Mouse (Mus musculus) skeletal muscle tissue, adult 2 months (tissue): ENCODE results near the gene Stard7.
A peak's percentile ranks its signal among the peaks of the same experiment; 100 is the strongest.
"Not testable (repeated sequence)": the region's sequence is repeated elsewhere in the genome, so short reads cannot be mapped to it uniquely, and the experiment has no call there.

Source experiments
- DNase-seq: peaks from one replicate; pipeline ENCODE4 v3.0.0-alpha.2; 2012; ENCODE audit warnings: low read depth, low spot score

Stard7 gene

DNA sequence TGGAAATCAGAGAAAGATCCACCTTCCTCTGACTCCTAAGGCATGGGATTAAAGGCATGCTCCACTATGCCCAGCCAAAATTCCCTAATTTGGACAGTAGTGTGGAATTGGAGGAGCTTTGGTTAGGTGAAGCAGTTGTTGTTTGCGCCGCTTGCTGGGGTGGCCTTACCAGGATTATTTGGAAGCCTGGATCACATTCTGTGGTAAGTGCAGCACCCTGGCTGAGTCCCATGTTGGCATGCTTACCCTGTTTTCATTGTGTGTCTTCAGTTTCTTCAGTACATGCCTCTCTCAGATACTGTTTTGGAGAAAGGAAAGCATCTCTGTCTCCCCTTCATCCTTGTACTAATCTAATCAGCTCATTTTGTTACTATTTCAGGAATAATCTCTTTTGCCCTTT lies 4.6 kb downstream of the Stard7 start:
- peak; percentile 55 for DNase-seq

DNA sequence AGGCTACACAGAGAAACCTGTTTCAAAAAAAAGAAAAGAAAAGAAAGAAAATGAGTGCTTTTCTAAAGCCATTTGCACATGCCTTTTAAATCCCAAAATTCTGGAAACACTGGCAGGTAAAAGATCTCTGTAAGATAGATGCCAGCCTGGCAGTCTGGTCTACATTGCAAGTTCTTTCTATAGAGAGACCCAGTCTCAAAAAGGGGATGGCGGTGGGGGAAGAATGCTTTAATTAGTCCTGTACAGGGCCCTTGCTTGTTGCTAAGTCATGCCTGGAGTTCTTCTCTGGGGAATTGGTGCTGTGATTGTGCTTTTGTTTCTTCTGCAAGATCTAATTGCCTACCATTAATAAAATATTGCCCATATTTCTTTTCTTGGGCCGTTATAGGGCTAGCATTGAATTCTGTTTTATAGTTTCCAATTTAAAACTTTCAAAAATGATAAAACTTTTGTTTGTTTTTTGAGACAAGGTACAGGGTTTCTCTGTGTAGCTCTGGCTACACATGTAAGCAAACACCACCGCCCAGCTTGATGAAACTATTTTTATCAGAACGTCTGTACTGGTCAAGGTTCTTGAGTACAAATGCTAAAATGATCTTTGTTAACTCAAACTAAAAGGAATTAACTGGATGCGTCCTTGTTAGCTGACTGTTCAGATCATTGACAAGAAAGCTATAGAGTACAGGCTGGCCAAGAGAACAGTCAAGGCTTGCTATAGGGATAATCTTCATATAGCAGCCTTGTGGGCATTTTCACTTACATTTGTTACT lies 5.7 kb downstream of the Stard7 start:
- DNase-seq: no peak

DNA sequence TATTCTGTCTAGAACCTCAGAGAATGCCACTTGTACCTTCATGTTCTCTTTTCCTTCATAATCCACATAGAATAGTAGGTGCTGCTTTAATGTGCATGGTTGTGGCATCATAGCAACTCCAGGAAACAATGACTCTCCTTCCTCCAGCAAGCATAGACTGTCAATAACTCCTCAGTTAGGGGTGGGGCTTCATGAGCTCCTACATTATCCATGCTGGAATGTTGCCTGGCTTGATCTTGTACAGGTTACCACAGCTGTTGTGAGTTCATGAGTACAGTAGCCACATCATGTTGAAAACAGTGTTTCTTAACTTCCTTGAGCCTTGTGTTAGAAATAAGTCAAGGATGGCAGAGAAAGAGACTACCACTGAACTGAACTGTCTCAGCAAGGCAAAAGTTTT lies 8.1 kb downstream of the Stard7 start:
- no peak for DNase-seq

DNA sequence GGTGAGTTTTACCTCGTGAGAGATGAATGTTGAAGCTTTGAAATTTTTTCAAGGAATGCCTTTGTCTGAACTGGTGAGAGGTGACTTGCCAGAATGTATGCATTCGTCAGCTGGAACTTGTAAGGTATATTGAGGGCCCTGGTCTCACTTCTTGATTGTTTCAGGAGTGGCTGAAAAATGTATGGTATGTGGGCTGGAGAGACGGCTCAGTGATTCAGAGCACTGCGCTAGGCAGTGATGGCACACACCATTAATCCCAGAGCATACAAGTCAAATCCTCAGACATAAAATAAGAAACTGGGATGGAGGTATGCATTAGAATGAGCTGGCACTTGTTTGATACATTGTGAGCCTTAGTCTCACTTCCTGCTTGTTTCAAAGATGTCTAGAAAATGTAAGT lies 22.2 kb downstream of the Stard7 start:
- DNase-seq: no peak

DNA sequence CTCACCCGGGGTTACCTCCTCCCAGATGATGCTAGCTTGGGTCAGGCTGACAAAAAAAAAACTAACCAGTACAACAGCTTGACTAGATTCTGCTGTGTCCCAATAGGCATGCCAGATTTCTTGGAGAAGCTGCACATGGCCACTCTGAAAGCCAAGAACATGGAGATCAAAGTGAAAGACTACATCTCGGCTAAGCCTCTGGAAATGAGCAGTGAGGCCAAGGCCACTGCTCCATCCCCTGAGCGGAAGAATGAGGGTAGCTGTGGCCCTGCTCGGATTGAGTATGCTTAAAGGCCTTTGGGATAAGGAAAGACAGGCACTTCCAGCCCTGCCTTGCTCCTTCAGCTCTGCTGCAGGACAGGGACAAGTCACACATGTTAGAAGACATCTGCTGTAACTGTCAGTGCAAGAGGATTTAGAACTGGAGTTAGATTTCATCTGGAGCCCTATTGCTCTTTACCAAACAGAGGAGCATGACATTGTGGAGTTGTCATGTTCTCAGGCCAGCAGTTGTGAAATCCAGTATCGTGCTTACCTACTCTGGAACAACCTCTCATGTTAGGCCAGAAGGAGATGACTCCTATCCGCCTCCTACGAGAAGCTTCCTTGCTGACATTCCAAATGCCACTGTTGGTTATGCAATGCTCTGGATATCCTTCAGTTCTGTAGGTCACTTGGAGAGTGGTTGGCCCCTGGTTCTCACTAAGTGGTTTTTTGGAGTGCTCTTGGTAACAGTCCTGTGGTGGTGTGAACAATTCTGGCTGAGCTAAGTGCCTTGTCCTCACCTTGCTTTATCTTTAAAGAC lies 27.2 kb downstream of the Stard7 start:
- peak; percentile 87 for DNase-seq

DNA sequence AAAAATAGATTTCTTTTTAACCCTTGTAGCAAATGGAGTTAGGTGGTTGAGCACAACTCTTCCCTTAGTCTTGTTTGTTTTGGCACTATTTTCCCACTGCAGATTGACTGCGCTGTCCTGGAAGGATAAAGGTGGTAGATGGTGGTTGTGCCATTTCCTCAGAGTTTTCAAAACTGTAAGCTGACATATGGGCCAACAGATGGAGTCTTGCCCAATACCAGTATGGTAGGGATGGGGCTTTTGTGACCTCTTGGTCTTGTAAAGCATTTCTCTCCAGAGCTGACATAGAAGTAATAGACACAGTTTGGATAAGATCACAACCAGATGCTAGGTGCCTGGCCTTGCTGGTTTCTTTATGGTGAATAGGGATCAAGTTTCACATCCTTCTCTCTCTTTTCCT lies 28.0 kb downstream of the Stard7 start:
- DNase-seq: no peak

DNA sequence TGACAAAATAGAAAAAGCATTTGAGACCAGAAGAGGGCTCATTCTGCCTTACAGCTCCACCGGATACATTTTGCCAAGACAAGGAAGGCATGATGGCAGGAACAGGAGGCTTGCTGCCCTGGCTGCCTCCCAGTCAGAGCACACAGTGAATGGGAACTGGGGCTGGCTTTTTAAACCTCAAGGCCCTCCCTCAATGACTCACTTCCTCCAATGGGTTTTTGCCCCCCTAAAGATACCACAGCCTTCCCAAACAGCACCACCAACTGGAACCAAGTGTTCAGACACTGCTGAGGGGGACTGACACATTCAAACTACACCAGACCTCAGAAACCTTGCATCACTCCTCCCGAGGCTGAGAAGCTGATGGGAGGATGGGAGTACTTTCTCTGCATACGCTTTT lies 30.7 kb downstream of the Stard7 start:
- no peak for DNase-seq

DNA sequence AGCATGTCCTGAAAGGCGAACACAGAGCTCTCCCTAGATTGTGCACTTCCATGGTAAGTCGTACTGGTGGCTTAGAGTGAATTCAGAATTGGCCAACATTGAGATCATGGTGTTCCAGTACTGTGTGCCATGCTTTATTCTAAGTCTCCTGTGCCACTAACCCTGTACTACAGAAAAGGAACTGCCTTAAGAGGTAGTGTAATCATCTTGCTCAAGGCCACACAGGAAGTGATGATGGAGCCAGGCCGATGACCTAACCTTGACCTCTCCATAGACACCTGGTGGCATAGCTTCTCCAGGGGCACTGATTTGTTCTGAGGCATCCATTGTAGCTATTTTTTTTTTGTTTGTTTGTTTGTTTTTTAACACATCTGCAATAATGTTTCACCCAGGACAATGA lies 31.9 kb downstream of the Stard7 start:
- no peak for DNase-seq

DNA sequence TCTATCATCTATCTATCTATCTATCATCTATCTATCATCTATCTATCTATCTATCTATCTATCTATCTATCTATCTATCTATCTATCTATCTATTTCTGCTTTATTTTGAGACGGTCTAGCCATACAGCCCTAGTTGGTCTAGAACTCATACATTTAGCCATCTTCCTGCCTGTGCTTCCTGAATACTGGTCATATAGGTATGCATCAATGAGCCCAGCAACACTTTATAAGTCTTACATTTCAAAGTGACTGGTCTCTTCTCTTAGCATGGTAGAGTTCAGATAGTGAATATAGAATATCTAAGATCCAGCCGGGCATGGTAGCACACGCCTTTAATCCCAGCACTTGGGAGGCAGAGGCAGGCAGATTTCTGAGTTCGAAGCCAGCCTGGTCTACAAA lies 34.2 kb downstream of the Stard7 start:
- not testable (repeated sequence) for DNase-seq

DNA sequence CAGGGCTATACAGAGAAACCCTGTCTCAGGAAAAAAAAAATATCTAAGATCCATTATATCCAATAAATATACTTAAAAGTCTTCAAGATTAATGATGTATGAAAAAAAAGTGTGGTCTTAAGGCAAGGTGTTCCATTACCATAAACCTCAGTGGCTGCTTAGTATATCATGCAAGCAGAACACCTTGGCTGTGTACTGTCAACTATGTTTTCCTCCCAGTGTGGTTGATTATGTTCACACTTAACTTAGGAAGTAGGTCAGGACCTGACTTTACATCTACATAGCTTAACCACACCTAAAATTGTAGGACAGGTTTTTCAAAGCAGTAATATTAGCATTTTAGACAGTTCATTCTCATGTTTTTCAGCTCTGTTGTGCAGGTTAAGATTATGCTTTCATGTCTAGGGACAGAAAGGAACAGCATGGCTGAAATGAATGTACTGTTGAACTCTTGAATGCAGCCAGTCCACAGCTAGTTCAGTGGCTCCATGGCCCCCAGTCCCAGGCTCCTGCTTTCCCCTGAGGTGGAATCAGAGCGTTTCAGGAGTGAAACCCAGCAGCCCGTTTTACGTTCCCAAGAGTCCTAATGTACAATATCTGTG lies 34.7 kb downstream of the Stard7 start:
- DNase-seq: no peak

DNA sequence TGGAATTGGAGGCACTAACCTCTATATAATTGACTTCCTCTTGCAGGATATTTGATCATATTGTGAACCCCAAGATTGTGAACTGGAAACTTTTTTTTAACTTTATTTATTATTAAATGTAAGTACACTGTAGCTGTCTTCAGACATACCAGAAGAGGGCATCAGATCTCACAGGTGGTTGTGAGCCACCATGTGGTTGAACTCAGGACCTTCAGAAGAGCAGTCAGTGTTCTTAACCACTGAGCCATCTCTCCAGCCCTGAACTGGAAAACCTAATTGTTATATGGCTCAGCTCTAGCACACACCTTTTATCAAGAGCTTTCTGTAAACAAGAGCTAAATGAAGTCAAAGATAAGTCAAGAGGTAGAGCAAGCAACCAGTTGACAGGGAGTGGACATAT lies 36.1 kb downstream of the Stard7 start:
- no peak for DNase-seq

DNA sequence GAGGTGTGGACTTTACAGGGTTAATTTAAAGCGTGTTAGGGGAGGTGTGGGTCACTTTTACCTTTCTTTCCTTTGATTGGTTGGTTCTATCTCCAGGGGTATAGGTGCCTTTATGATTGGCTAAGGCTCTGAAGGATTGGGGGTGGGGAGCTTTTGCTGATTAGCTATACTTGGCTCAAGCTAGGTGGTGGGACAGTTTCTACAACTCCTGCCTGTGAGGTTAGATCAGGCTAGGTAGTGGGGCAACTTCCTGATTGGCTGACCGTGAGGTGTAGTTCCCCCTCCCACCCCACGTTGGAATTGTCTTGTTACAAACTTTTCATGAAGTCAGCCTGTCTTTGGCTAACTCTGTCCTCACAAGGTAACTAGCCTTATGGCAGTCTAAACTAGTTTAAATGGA lies 37.2 kb downstream of the Stard7 start:
- no peak for DNase-seq

DNA sequence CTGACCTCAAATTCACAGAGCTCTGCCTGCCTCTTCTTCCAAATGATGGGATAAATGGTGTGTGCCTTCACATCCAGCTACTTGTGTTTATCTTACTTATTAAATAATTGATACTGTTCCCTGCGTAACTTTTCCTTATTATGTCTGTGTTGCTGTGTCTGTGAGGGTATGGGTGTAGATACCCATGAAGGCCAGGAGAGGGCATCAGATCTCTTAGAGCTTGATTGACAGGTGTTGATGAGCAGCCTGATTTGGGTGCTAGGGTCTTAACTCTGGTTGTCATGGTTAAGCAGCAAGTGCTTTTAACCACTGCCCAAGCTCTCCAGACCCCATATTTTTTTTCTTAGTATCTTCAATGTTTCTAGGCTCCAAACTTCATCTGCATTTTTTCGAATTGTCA lies 38.6 kb downstream of the Stard7 start:
- DNase-seq: no peak

DNA sequence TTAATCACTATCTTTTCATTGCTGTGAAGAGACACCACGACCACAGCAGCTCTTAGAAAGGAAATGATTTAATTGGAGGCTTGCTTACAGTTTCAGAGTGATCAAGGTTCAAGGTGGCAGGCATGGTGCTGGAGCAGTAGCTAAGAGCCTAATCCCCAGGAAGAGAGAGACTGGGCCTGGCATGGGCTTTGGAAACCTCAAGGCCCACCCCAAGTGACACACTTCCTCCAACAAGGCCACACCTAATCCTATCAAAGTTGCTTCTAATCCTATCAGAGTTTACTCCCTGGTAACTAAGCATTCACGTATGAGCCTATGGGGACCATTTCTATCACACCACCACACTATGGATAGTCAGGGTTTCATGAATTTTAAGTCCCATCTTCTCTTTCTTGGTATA lies 40.2 kb downstream of the Stard7 start:
- DNase-seq: no peak

DNA sequence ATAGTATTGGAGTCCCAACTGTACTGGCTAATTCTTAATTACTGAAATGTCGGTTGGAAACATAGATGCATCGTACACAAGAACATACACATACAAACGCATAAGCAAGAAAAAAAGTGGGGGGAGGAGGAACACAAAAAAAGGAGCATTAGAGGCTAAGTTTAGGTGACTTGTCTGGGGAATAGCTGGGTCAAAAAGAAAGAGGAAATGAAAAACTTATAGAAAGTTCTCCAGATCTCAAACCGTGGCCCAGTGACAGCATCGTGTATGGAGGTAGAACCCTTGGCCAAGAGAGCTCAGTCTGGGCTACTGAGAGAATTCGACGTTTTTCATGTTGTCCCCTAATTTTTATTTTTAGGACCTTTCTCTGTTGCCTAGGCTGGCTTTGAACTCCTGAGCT lies 40.7 kb downstream of the Stard7 start:
- DNase-seq: no peak

DNA sequence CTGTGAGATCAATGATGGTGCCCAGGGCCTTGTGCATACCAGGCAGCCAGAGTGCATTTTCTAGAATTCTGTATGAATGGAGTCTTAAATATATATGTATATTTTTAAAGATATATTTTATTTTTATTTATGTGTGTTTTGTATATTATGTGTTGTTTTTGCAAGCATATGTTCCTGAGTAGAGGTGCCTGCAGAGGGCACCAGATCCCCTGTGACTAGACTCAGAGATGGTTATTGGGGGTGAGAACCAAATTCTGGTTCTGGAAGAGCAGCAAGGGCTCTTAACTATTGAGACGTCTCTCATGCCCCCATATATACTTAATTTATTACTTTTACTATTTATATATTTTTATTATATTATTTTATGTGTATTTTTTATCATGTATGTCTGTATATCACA lies 41.2 kb downstream of the Stard7 start:
- no peak for DNase-seq

DNA sequence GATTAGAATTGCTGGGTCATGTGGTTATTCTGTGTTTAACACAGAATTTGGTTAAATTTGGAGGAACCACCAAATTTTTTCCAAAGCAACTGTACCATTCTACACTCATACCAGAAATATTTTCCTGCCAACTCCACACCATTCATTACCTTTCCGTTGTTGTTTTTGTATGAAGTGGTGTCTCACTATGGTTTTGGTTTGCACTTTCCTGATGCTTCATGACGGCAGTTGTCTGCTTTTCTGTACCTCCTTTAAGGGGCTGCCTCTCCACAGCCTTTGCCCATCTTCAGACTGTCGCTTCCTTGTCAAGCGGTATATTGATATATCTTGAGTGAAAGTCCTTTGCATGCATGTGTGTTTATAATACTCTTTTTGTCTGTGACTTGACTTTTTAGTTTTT lies 42.8 kb downstream of the Stard7 start:
- no peak for DNase-seq

DNA sequence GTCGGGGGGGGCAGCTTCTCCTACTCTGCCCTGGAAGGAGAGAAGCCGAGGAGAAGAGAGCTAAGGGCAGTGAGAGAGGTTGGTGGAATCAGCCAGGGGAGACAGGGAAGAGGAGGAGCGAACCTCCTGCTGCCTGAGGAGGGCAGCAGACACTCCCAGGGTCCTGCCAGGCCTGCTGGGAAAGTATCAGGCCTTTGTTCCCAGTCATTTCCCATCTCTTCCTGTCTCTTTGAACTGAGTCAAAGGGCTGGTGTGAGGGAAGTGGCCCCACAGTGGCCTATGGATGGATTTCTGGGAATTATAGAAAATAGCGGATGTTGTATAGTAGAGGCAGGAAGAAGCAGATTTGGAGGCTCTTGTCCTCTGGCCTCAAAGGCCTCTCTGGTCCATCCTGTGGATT lies 43.9 kb downstream of the Stard7 start:
- no peak for DNase-seq

DNA sequence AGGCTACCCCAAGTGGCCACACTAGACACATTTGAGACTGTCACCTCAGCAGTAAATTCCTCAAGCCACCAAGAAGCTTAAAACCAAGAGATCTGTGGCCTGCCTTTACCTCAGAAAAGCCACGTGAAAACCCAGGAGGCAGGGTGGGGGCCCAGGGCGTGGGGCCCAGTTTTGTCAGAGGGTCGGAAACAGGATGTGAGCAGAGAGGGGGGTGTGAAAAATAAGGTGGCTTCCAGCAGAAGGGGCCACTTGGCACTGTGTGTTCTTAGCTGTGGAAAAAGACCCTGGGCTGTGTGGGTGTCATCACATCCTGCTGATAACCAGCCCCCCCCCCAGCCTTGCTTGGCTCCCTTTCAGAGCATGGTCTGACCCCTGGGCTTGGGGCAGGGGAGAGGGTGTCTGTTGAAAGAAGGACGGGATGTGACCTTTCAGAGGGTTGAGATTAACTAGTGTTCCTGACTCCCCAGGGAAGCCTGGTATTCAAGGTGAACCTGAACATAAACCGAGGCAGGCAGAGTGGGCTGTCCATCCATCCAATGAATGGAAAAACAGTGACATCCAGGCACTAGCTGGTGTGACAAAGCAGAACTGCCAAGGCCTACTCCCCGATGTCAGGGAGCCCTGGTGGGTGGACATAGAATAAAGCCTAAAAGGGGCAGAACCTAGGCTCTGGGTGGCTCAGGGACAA lies 44.6 kb downstream of the Stard7 start:
- no peak for DNase-seq

DNA sequence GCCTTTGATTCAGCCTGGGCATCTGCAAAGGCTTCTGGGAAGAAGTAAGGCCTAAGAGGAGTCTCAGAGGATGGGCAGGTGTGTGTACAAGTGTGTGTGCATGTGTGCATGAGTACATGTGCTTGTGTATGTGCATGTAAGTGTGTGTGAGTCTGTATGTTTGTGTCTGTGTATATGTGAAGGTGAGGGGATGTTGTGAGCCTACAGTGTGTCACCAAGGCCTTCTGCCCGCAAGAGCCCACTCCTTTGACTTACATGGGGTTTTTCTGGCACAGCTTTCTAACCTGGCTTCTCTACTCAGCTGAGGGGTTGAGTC lies 45.1 kb downstream of the Stard7 start:
- DNase-seq: no peak

DNA sequence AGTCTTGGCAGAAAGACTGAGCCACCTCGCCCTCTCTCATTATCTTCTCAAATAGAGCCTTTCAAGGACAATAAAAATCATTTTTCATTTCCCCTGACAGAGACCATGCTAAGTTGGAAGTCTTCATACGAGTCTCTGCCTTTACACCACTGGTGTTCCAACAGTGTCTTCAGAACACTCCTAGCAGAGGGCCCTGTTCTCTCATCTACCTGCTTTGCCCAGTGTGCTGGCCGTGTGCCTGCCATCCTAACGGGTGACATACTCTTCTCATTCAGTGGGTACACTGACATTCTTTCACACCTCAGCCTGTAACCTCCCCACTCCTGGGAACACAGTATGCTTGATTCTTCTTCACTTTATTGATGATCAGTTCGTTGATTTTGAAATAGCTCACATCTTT lies 46.4 kb downstream of the Stard7 start:
- DNase-seq: no peak

DNA sequence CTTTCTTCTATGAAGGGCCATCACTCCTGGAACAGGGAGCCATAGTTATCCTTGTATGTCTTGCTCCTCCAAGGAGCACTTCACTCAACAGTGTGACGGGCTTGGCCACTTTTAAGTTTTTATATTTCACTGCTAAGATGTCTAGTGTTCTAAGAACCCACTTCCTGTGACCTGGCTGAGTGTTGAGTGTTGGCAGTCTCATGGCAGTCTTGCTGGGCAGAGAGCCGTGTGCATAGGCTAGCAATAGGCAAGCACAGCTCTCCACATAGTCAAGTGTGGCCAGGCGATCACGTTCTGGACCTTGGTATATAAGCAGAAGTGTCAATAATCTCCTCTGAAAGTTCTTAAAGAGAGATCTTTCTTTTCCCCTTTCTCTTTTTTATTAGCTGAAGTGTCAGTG lies 48.1 kb downstream of the Stard7 start:
- DNase-seq: no peak
